Mouse (Mus musculus): Measurements from ENCODE around the gene Mapk8.

- TF ChIP-seq CTCF (IDR thresholded peaks at IDR 0.05; ENCODE audit: low read depth, low read length) (no peak), POLR2A (IDR thresholded peaks at IDR 0.05; ENCODE audit: extremely low read depth, insufficient read depth, low read length) (no peak)
These were observed 3.4 kb upstream of the Mapk8 start for GRCm38 (mm10) chr14:33450331-33450730.
